Mouse (Mus musculus): ENCODE data around the gene Rab7b.

GRCm38 (mm10) chr1:131659512-131660085 lies 28.9 kb upstream of the Rab7b start:
- TF ChIP-seq CTCF (IDR thresholded peaks at IDR 0.05; ENCODE audit: low read depth, low read length) (no peak), POLR2A (IDR thresholded peaks at IDR 0.05; ENCODE audit: borderline replicate concordance, low read depth, low read length) (no peak)
